ENCODE assay signal across 7 mouse cellular contexts in the genomic region with DNA sequence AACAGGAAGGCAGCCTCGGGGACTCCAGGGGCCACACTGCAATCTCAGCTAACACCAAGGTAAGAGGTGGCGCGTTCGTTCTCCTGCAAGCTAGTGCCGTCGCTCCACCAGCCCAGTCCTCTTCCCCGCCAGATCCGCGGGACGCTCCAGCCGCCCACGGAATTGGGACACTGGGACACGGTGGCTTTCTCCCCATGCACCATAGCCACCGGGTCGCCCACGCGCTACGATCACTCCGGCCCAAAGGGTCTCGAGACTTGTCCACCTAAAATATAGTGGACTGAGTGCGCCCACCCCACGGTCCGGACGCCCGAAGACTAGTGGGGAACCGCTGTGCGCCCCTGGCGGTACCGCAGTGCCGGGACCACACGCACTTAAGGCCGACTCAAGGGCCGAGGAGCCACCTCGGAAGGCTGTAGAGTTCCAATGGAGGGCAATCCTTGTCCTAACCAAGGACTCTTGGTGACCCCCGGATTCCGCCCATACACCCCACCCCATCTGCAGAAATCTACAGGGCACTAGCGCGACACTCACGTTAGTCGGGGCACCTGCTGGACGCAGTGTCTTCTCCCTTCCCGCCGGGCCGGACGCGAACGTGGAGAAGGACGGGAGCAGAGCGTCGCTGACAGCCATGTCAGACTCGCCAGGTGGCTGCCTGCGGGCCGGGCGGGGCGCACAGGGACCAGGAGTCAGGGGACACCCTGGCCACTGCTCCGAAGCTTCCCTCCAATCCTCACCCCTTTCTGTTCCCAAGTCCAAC. TPM values are rescaled to one million over a fixed set of nuclear protein-coding genes. Genes with fewer than 3 reads are reported as not detected.
DNase-seq lines count a peak whose midpoint lies in the region; ATAC-seq and TF ChIP-seq lines count a peak whose summit lies in the region.

No protein-coding gene starts in this region.

- H3K27me3 ChIP-seq in ES-Bruce4 (ENCODE audit: control insufficient read depth, insufficient read depth, low read length, poor library complexity, severe bottlenecking) = no peaks in the 10 kb centered on the region
- H3K27me3 ChIP-seq in forebrain, embryonic 15.5 days = peaks cover 18% of the 10 kb centered on the region
- H3K27me3 ChIP-seq in hindbrain, embryonic 10.5 days (ENCODE audit: insufficient read depth, poor library complexity, severe bottlenecking) = peaks cover 67% of the 10 kb centered on the region
- H3K27me3 ChIP-seq in limb, embryonic 14.5 days (ENCODE audit: control insufficient read depth, insufficient read depth, low read length) = no peaks in the 10 kb centered on the region

- no peak for TF ChIP-seq CTCF in ES-Bruce4 (IDR thresholded peaks at IDR 0.05; ENCODE audit: low read depth, low read length)

- TF ChIP-seq POLR2A in ES-Bruce4 (IDR thresholded peaks at IDR 0.05; ENCODE audit: insufficient read depth, low read length) = no peak
- no peak for TF ChIP-seq POLR2A in limb, embryonic 14.5 days (IDR thresholded peaks at IDR 0.05; ENCODE audit: borderline replicate concordance, extremely low read depth, insufficient read depth, insufficient read length)

- TF ChIP-seq EP300 in ES-Bruce4 (IDR thresholded peaks at IDR 0.05; ENCODE audit: insufficient read depth, low read depth, low read length) = no peak

- H3K9me3 ChIP-seq in ES-Bruce4 (replicated peaks; ENCODE audit: control insufficient read depth, insufficient read depth, low read length, poor library complexity, severe bottlenecking) = no peaks in the 10 kb centered on the region
- H3K9me3 ChIP-seq in forebrain, embryonic 15.5 days = no peaks in the 10 kb centered on the region
- no peaks in the 10 kb centered on the region for H3K9me3 ChIP-seq in hindbrain, embryonic 10.5 days
- no peaks in the 10 kb centered on the region for H3K9me3 ChIP-seq in limb, embryonic 14.5 days (ENCODE audit: control insufficient read depth, low read length)

- H3K36me3 ChIP-seq in ES-Bruce4 (ENCODE audit: control insufficient read depth, insufficient read depth, low read length, poor library complexity, severe bottlenecking) = peaks cover 30% of the 10 kb centered on the region
- H3K36me3 ChIP-seq in forebrain, embryonic 15.5 days = no peaks in the 10 kb centered on the region
- H3K36me3 ChIP-seq in hindbrain, embryonic 10.5 days = no peaks in the 10 kb centered on the region
- H3K36me3 ChIP-seq in limb, embryonic 14.5 days (ENCODE audit: control insufficient read depth, insufficient read depth, low read length) = peaks cover 14% of the 10 kb centered on the region

- peak; percentile 47 to 56 for DNase-seq in adrenal gland, adult 18-20 months (ENCODE audit: low spot score in 2 of 2)
- DNase-seq in hindbrain, embryonic 10.5 days (ENCODE audit: low spot score) = peak; percentile 54
- DNase-seq in limb, embryonic 14.5 days (ENCODE audit: low spot score) = no peak
- DNase-seq in natural killer cell, adult 2 months (ENCODE audit: low spot score in 2 of 2) = peak; percentile 11 to 42
- peak; percentile 28 for DNase-seq in thymus, postnatal 0 days (ENCODE audit: low spot score)

- H3K9ac ChIP-seq in ES-Bruce4 (ENCODE audit: low read depth, poor library complexity, severe bottlenecking) = peak overlapping the region; percentile 79
- H3K9ac ChIP-seq in forebrain, embryonic 15.5 days (replicated peaks) = peak overlapping the region; percentile 44
- H3K9ac ChIP-seq in limb, embryonic 14.5 days (ENCODE audit: low read depth, low read length, severe bottlenecking) = peak overlapping the region; percentile 83

- no peak; the same call in 1 of the 2 replicates for ATAC-seq in forebrain, embryonic 15.5 days (replicated peaks)
- no peak for ATAC-seq in limb, embryonic 14.5 days (ENCODE audit: low FRiP score, low read depth)

- H3K4me2 ChIP-seq in forebrain, embryonic 15.5 days (replicated peaks) = peak overlapping the region; percentile 93
- H3K4me2 ChIP-seq in limb, embryonic 14.5 days (replicated peaks; ENCODE audit: low read depth, low read length, severe bottlenecking) = peak overlapping the region; percentile 81

- WGBS in forebrain, embryonic 15.5 days = 1% methylated on average over 56 of the region's 56 CpGs
- WGBS in hindbrain, embryonic 10.5 days = 1% methylated on average over 56 of the region's 56 CpGs
- under 1% methylated on average over 50 of the region's 56 CpGs for WGBS in limb, embryonic 14.5 days

- no peak overlapping the region for H3K27ac ChIP-seq in ES-Bruce4 (ENCODE audit: insufficient read depth, low read length)
- no peak overlapping the region for H3K27ac ChIP-seq in forebrain, embryonic 15.5 days (replicated peaks)
- H3K27ac ChIP-seq in hindbrain, embryonic 10.5 days = no peak overlapping the region
- H3K27ac ChIP-seq in limb, embryonic 14.5 days (replicated peaks; ENCODE audit: low read depth, low read length) = peak overlapping the region; percentile 38; the same call in 1 of the 2 replicates

- peak overlapping the region; percentile 90 for H3K4me3 ChIP-seq in ES-Bruce4 (ENCODE audit: low read depth, low read length)
- peak overlapping the region; percentile 68 for H3K4me3 ChIP-seq in forebrain, embryonic 15.5 days
- peak overlapping the region; percentile 75 for H3K4me3 ChIP-seq in hindbrain, embryonic 10.5 days
- H3K4me3 ChIP-seq in limb, embryonic 14.5 days (replicated peaks; ENCODE audit: low read length) = peak overlapping the region; percentile 73

- H3K4me1 ChIP-seq in ES-Bruce4 (ENCODE audit: control insufficient read depth, insufficient read depth, low read length) = peaks cover 2% of the 10 kb centered on the region
- peaks cover 31% of the 10 kb centered on the region for H3K4me1 ChIP-seq in forebrain, embryonic 15.5 days
- peaks cover 39% of the 10 kb centered on the region for H3K4me1 ChIP-seq in hindbrain, embryonic 10.5 days (replicated peaks)
- peaks cover 21% of the 10 kb centered on the region for H3K4me1 ChIP-seq in limb, embryonic 14.5 days (ENCODE audit: control insufficient read depth, insufficient read depth, low read length)

RNA-seq across cellular contexts. Expression of gene Klf4, which starts 1.0 kb away (rescaled TPM):
- polyA plus RNA-seq in ES-Bruce4 (2011; ENCODE audit: insufficient read depth, insufficient read length, low read depth, missing spikeins) = 59.2 and 63.3 TPM in 2 replicates
- total RNA-seq in adrenal gland, adult 18-20 months (2021) = 10 to 100 TPM; 13.4 to 37.5 TPM
- polyA plus RNA-seq in forebrain, embryonic 15.5 days (2015; fragmentation: Nextera tagmentation; extraction: Ambion mirVana) = 1.6 and 1.9 TPM in 2 replicates
- 0.92 and 1.1 TPM in 2 replicates for polyA plus RNA-seq in hindbrain, embryonic 10.5 days (2016; fragmentation: Nextera tagmentation; extraction: Ambion mirVana)
- 57.1 and 65.6 TPM in 2 replicates for polyA plus RNA-seq in limb, embryonic 14.5 days (2012; rRNA removed)
- polyA plus RNA-seq in limb, embryonic 14.5 days (2014; fragmentation: Nextera tagmentation; extraction: Ambion mirVana) = 30.0 and 31.3 TPM in 2 replicates
- polyA plus RNA-seq in thymus, postnatal 0 days (2015; fragmentation: Nextera tagmentation; extraction: Ambion mirVana) = 3.0 and 3.4 TPM in 2 replicates
